Mouse (Mus musculus): ENCODE results near the gene Cyp46a1. TPM values are rescaled to one million over a fixed set of nuclear protein-coding genes. Genes with fewer than 3 reads are reported as not detected.

Cyp46a1 gene
- total RNA-seq, 1 experiment, result 0.98 TPM

- Histone ChIP-seq H3K4me3 (ENCODE audit: insufficient read depth in 1 of 2, low read depth in 1 of 2, low read length in 2 of 2, poor library complexity in 1 of 2, severe bottlenecking in 1 of 2) (no peak overlapping the region), H3K4me1 (ENCODE audit: control insufficient read depth in 2 of 2, insufficient read depth in 2 of 2, low read length in 2 of 2, poor library complexity in 1 of 2) (peaks cover 3 to 34% of the 10 kb centered on the region in 2 experiments; a peak in 2 of 4 replicates), H3K36me3 (ENCODE audit: control insufficient read depth, insufficient read depth, low read length, poor library complexity, severe bottlenecking) (no peaks in the 10 kb centered on the region), H3K9ac (ENCODE audit: insufficient read depth, low read depth, low read length, poor library complexity, severe bottlenecking) (no peak overlapping the region), H3K27ac (ENCODE audit: insufficient read depth, low read depth, low read length, poor library complexity, severe bottlenecking) (no peak overlapping the region), H3K9me3 (ENCODE audit: control insufficient read depth, insufficient read depth, low read depth, low read length) (no peaks in the 10 kb centered on the region)
- in situ Hi-C loops (cut with MboI; ENCODE audit: low sequenced_read_pairs in 2 of 2, unreplicated experiment in 2 of 2), result no loop called here
- no peak for DNase-seq (ENCODE audit: low read depth, low spot score)
- TF ChIP-seq ZC3H11A (IDR thresholded peaks at IDR 0.05; ENCODE audit: borderline replicate concordance, low read depth, low read length) (no peak), MAFK (IDR thresholded peaks at IDR 0.05; ENCODE audit: insufficient read depth, low read depth, low read length) (no peak), HCFC1 (IDR thresholded peaks at IDR 0.05; ENCODE audit: borderline replicate concordance, insufficient read depth, low read length) (no peak), ZNF384 (IDR thresholded peaks at IDR 0.05; ENCODE audit: low read depth, low read length) (no peak), CHD2 (IDR thresholded peaks at IDR 0.05; ENCODE audit: low read depth, low read length) (no peak)
Measured at GRCm38 (mm10) chr12:108317201-108317738, 16.9 kb upstream of the Cyp46a1 start.

GRCm38 (mm10) chr12:108317826-108318430, 16.3 kb upstream of the Cyp46a1 start:
- Histone ChIP-seq H3K4me1 (ENCODE audit: control insufficient read depth in 2 of 2, insufficient read depth in 2 of 2, low read length in 2 of 2, poor library complexity in 1 of 2) (peaks cover 3 to 29% of the 10 kb centered on the region in 2 experiments; a peak in 2 of 4 replicates), H3K9ac (ENCODE audit: insufficient read depth, low read depth, low read length, poor library complexity, severe bottlenecking) (peak overlapping the region; percentile 21; the same call in 1 of the 2 replicates), H3K4me3 (ENCODE audit: insufficient read depth in 1 of 2, low read depth in 1 of 2, low read length in 2 of 2, poor library complexity in 1 of 2, severe bottlenecking in 1 of 2) (peak overlapping the region; percentile 40 to 57; a peak in 3 of 4 replicates), H3K27ac (ENCODE audit: insufficient read depth, low read depth, low read length, poor library complexity, severe bottlenecking) (no peak overlapping the region), H3K36me3 (ENCODE audit: control insufficient read depth, insufficient read depth, low read length, poor library complexity, severe bottlenecking) (no peaks in the 10 kb centered on the region), H3K9me3 (ENCODE audit: control insufficient read depth, insufficient read depth, low read depth, low read length) (no peaks in the 10 kb centered on the region)
- no peak for DNase-seq (ENCODE audit: low read depth, low spot score)
- in situ Hi-C loops (cut with MboI; ENCODE audit: low sequenced_read_pairs in 2 of 2, unreplicated experiment in 2 of 2), result no loop called here
- TF ChIP-seq ZC3H11A (IDR thresholded peaks at IDR 0.05; ENCODE audit: borderline replicate concordance, low read depth, low read length) (no peak), HCFC1 (IDR thresholded peaks at IDR 0.05; ENCODE audit: borderline replicate concordance, insufficient read depth, low read length) (no peak), ZNF384 (IDR thresholded peaks at IDR 0.05; ENCODE audit: low read depth, low read length) (no peak), CHD2 (IDR thresholded peaks at IDR 0.05; ENCODE audit: low read depth, low read length) (no peak), MAFK (IDR thresholded peaks at IDR 0.05; ENCODE audit: insufficient read depth, low read depth, low read length) (no peak)

GRCm38 (mm10) chr12:108318499-108318898, 15.7 kb upstream of the Cyp46a1 start:
- DNase-seq (ENCODE audit: low read depth, low spot score), result no peak
- peaks cover 3 to 25% of the 10 kb centered on the region in 2 experiments; a peak in 2 of 4 replicates for H3K4me1 ChIP-seq (ENCODE audit: control insufficient read depth in 2 of 2, insufficient read depth in 2 of 2, low read length in 2 of 2, poor library complexity in 1 of 2)
- H3K9ac ChIP-seq (ENCODE audit: insufficient read depth, low read depth, low read length, poor library complexity, severe bottlenecking), result peak overlapping the region; percentile 21; the same call in 1 of the 2 replicates
- H3K27ac ChIP-seq (ENCODE audit: insufficient read depth, low read depth, low read length, poor library complexity, severe bottlenecking), result no peak overlapping the region
- in situ Hi-C loops (cut with MboI; ENCODE audit: low sequenced_read_pairs in 2 of 2, unreplicated experiment in 2 of 2), result no loop called here
- H3K36me3 ChIP-seq (ENCODE audit: control insufficient read depth, insufficient read depth, low read length, poor library complexity, severe bottlenecking), result no peaks in the 10 kb centered on the region
- H3K4me3 ChIP-seq (ENCODE audit: insufficient read depth in 1 of 2, low read depth in 1 of 2, low read length in 2 of 2, poor library complexity in 1 of 2, severe bottlenecking in 1 of 2), result peak overlapping the region; percentile 40 to 57; a peak in 3 of 4 replicates
- no peaks in the 10 kb centered on the region for H3K9me3 ChIP-seq (ENCODE audit: control insufficient read depth, insufficient read depth, low read depth, low read length)
- TF ChIP-seq ZNF384 (IDR thresholded peaks at IDR 0.05; ENCODE audit: low read depth, low read length) (no peak), HCFC1 (IDR thresholded peaks at IDR 0.05; ENCODE audit: borderline replicate concordance, insufficient read depth, low read length) (no peak), CHD2 (IDR thresholded peaks at IDR 0.05; ENCODE audit: low read depth, low read length) (no peak)

- in situ Hi-C loops (cut with MboI; ENCODE audit: low sequenced_read_pairs in 2 of 2, unreplicated experiment in 2 of 2), result no loop called here
- Histone ChIP-seq H3K36me3 (ENCODE audit: control insufficient read depth, insufficient read depth, low read length, poor library complexity, severe bottlenecking) (no peaks in the 10 kb centered on the region), H3K9ac (ENCODE audit: insufficient read depth, low read depth, low read length, poor library complexity, severe bottlenecking) (no peak overlapping the region)
Measured at GRCm38 (mm10) chr12:108320096-108320495, 14.1 kb upstream of the Cyp46a1 start.

More at GRCm38 (mm10) chr12:108320096-108320495, 14.1 kb upstream of the Cyp46a1 start:
- H3K27ac ChIP-seq (ENCODE audit: insufficient read depth, low read depth, low read length, poor library complexity, severe bottlenecking), result no peak overlapping the region
- no peak for TF ChIP-seq MAFK (IDR thresholded peaks at IDR 0.05; ENCODE audit: insufficient read depth, low read depth, low read length)
- no peak for TF ChIP-seq CHD2 (IDR thresholded peaks at IDR 0.05; ENCODE audit: low read depth, low read length)
- no peak for TF ChIP-seq ZC3H11A (IDR thresholded peaks at IDR 0.05; ENCODE audit: borderline replicate concordance, low read depth, low read length)
- TF ChIP-seq ZNF384 (IDR thresholded peaks at IDR 0.05; ENCODE audit: low read depth, low read length), result no peak
- TF ChIP-seq HCFC1 (IDR thresholded peaks at IDR 0.05; ENCODE audit: borderline replicate concordance, insufficient read depth, low read length), result no peak
- no peak overlapping the region for H3K4me3 ChIP-seq (ENCODE audit: insufficient read depth in 1 of 2, low read depth in 1 of 2, low read length in 2 of 2, poor library complexity in 1 of 2, severe bottlenecking in 1 of 2)
- peaks cover 3 to 25% of the 10 kb centered on the region in 2 experiments; a peak in 2 of 4 replicates for H3K4me1 ChIP-seq (ENCODE audit: control insufficient read depth in 2 of 2, insufficient read depth in 2 of 2, low read length in 2 of 2, poor library complexity in 1 of 2)
- no peak for DNase-seq (ENCODE audit: low read depth, low spot score)
- no peaks in the 10 kb centered on the region for H3K9me3 ChIP-seq (ENCODE audit: control insufficient read depth, insufficient read depth, low read depth, low read length)

All from ES-E14 (cell line).